Mouse (Mus musculus): ENCODE data around the gene Cbx2.

DNA sequence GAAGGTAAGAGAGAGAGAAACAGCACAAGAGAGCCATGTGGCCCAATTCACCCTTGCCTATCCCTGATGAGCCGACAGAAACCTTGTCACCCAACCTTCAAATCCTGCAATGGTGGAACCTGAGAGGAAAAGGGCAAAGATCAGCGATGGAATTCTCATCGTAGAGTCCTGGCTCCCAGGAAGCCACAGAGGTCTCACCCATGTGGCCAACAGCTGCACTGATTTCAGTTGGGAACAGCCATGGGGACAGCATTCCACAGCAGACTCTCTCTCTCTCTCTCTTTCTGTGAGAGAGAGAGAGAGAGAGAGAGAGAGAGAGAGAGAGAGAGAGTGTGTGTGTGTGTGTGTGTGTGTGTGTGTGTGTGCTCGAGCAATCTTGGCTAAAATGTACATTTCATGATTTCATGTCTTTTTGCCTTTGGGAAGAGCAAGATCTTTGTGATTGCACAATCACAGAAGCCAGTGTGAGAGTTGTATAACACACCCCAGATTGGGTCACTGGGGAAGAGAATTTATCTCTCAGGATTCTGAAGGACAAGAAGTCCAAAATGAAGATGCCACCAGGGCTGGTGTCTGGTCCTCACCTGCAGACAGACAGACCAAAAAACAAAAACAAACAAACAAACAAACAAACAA is 21.2 kb upstream of the Cbx2 start:
- TF ChIP-seq POLR2A (IDR thresholded peaks at IDR 0.05; ENCODE audit: insufficient read depth, low read length) (no peak), CTCF (IDR thresholded peaks at IDR 0.05; ENCODE audit: low read depth, low read length) (no peak)
